Mouse (Mus musculus) central nervous system, embryonic 11.5 days (tissue): ENCODE data around the gene Hip1. TPM values are rescaled to one million over a fixed set of nuclear protein-coding genes. Genes with fewer than 3 reads are reported as not detected.

Source experiments
- polyA plus RNA-seq: library from polyadenylated mRNA; depleted of rRNA; stranded (reverse); fragments of >200 nt; gene quantifications from 2 replicates; pipeline ENCODE4 v1.2.3, GENCODE M21; 2012; rRNA removed

Gene Hip1
- polyA plus RNA-seq, result 37.4 and 50.7 TPM in 2 replicates

GRCm38 (mm10) chr5:135544865-135545797 is at the start of gene Hip1:
Gene Hip1, minus strand, starts transcription at chr5:135545120.

DNA sequence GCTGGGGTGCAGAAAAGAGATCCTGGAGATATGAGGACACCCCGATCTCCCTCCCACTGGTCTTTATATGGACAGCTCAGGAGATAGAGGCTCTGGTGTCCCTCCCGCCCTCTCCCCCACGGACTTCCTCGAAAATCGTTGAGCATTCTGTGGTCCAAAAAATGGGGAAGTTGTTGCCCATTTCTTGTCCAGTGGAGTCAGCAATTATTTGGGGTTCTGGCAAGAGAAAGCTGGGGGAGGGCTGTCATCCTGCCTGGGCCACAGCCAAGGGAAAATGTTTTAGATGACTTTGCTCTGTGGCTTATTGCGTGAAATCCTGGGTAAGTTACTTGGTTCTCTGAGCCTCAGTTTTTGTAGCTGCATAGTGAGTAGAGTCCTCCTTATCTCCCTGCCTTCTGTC is 28.1 kb upstream of the Hip1 start, which contains the start of gene Ccl24:
TSS of gene Ccl24 (minus strand) at position 44 of the 400 bp plus-strand sequence.

DNA sequence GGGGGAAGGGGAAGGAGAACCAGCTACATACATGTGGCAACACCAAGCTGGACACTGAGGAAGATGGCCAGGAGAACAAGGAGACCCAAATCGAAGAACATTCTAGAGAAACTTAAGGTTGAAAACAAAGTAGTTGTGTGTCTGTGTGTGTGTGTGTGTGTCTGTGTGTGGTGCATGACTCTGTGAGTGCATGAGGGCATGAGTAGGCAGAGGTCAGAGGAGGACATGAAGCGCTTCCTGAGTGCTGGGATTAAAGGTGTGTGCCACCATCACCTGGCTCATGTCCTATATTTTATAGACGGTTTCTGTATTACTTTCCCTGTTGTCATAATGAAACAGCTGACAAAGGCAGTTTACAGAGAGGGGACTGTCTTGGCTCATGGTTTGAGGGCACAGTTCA is 18.5 kb upstream of the Hip1 start, which contains the start of gene Ccl26:
TSS of gene Ccl26 (minus strand) at position 101 of the 400 bp plus-strand sequence.

DNA sequence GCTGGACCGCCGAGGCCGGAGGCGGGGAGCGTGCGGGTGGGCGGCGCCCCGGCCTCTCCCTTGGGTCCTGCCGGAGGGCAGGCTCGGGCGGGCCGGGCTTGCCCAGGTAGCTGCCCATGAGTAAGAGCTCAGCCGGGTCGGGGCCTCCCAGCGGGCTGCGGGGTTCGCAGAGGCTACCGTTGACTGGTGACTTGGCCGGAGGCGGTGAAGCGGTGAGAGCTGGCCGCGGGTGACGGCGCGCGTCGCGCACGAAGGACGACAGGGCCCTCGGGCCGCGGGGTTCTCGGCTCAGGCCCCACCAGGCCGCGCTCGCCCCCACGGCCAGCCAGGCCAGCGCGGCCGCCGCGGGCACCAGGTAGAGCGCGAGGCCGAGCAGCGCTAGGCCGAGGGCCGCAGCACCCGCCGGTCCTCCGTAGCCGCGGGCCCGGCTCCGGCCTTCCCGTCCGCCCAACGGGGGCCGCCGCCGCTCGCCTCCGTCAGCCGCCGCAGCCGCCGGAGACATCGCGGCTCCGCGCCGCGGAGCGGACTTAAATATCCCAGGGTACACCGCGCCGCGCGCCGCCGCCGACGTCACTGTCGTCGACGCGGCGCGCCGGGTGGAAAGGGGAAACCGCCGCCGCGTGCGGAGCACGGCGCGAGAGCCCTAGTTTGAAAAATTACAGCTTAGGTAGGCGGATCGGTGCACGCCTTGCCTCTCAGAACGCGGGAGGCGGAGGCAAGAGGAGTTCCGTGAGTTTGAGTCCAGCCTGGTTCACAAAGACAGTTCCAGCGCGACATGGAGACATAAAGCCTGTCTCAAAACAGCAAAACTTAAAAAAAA is 150.7 kb downstream of the Hip1 start, which contains the start of gene Pom121:
TSS of gene Pom121 (minus strand) at position 543 of the 820 bp plus-strand sequence.

DNA sequence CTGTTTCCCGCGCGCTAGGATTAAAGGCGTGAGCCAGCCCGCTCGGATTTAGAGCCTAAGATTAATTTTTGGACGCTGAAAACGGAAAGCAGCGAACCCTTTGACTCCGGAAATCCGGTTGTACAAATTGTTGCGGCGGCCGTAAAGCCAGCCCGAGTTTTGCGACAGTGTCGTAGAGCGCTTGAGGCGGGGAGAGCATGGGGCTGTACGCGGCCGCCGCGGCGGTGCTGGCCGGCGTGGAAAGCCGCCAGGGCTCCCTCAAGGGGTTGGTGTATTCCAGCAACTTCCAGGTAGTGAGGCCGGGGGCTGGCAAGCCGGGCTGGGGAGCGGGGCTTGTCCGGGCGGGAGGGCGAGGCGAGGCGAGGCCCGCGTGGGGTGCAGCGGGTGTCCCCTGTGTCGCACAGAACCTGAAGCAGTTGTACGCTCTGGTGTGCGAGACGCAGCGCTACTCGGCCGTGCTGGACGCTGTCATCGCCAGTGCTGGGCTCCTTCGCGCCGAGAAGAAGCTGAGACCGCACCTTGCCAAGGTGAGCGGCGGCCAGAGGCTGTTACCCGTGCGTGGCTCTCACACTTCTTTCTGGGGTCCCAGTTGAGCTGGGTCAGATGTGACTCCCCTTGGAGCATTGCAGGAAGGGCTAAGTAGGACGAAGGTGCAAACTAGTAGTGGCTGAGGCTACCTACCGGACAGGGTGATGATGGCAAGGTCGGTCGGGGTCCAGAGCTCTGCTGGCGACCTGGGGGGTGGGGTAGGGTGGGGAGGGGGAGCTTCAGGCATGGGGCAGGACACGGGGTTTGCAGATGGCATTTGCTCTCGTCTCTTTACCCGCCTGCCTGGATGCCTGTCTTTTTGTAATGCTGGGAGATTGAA is 174.9 kb downstream of the Hip1 start, which contains the start of gene Nsun5:
TSS of gene Nsun5 (plus strand) at position 167 of the 868 bp plus-strand sequence.

Other genes with a start within 250 kb of the Hip1 start
- gene Fkbp6, start 195.1 kb downstream of the Hip1 start, polyA plus RNA-seq, result 0.08 and 0.31 TPM in 2 replicates
- not detected in 2 replicates for gene Trim50, start 191.8 kb downstream of the Hip1 start, polyA plus RNA-seq
- gene Nsun5, start 175.2 kb downstream of the Hip1 start, polyA plus RNA-seq, result 29.4 and 38.3 TPM in 2 replicates
- 28.3 and 43.1 TPM in 2 replicates for gene Pom121, start 150.6 kb downstream of the Hip1 start, polyA plus RNA-seq
- not detected in 2 replicates for gene Ccl26, start 18.4 kb upstream of the Hip1 start, polyA plus RNA-seq
- 1.1 and 1.9 TPM in 2 replicates for gene Ccl24, start 27.9 kb upstream of the Hip1 start, polyA plus RNA-seq
- gene Rhbdd2, start 87.5 kb upstream of the Hip1 start, polyA plus RNA-seq, result 31.3 and 43.9 TPM in 2 replicates
- 98.3 and 105 TPM in 2 replicates for gene Por, start 124.9 kb upstream of the Hip1 start, polyA plus RNA-seq
- gene Tmem120a, start 199.3 kb upstream of the Hip1 start, polyA plus RNA-seq, result 17.2 and 21.9 TPM in 2 replicates
- gene Styxl1, start 233.3 kb upstream of the Hip1 start, polyA plus RNA-seq, result 0.09 TPM in 1 of 2 replicates, not detected in the other
- 368 and 514 TPM in 2 replicates for gene Mdh2, start 233.4 kb upstream of the Hip1 start, polyA plus RNA-seq